Mouse (Mus musculus) cortical plate, adult 2 months (tissue): ENCODE measurements around the gene Map3k20.

Experiments
- CTCF ChIP-seq: fragments of 200-500 bp; IDR thresholded peaks from 2 replicates; pipeline ENCODE4 v1.5.1; 2011; ENCODE audit warnings: mild to moderate bottlenecking, control low read depth, low read length; ENCODE audit not compliant: insufficient read depth; ENCODE audit errors: extremely low read depth
- POLR2A ChIP-seq: fragments of 200-500 bp; IDR thresholded peaks from 2 replicates; pipeline ENCODE4 v1.6.1; 2011; ENCODE audit warnings: mild to moderate bottlenecking, low read length, control low read depth; ENCODE audit not compliant: insufficient read depth; ENCODE audit errors: extremely low read depth

- TF ChIP-seq CTCF: no peak
- no peak for TF ChIP-seq POLR2A
Observed at GRCm38 (mm10) chr2:72292573-72292972, 7.1 kb downstream of the Map3k20 start.
